Mouse (Mus musculus): ENCODE data around the gene Susd6.

GRCm38 (mm10) chr12:80893720-80894494 lies 103.6 kb downstream of the Susd6 start:
- TF ChIP-seq CTCF (IDR thresholded peaks at IDR 0.05; ENCODE audit: borderline replicate concordance, insufficient read depth, low read length) (no peak), POLR2A (IDR thresholded peaks at IDR 0.05; ENCODE audit: low read depth, low read length) (no peak)

Data from embryonic fibroblast, embryonic 13.5 days (primary cell).